Mouse (Mus musculus) hindbrain, embryonic 13.5 days (tissue): Measurements from ENCODE around the gene Gm13290. TPM values are rescaled to one million over a fixed set of nuclear protein-coding genes. Genes with fewer than 3 reads are reported as not detected.
"Not testable (repeated sequence)": the region's sequence is repeated elsewhere in the genome, so short reads cannot be mapped to it uniquely, and the experiment has no call there.

ENCODE experiments used
- ATAC-seq: fragments of 200-750 bp; cut with Nextera tagmentation; 2 replicates; pipeline ENCODE4 v1.8.0; 2017; ENCODE audit warnings: moderate TSS enrichment; ENCODE audit not compliant: low FRiP score
- H3K27ac ChIP-seq: fragments of 300-500 bp; sonication (generic); 2 replicates; pipeline ENCODE4 v1.5.1; 2015; ENCODE audit warnings: inconsistent platforms, mild to moderate bottlenecking, moderate library complexity
- H3K27me3 ChIP-seq: fragments of 300-500 bp; sonication (generic); 2 replicates; pipeline ENCODE4 v1.6.1; 2015; ENCODE audit warnings: mild to moderate bottlenecking, inconsistent platforms
- H3K36me3 ChIP-seq: fragments of 300-500 bp; sonication (generic); 2 replicates; pipeline ENCODE4 v1.6.1; 2015; ENCODE audit warnings: mild to moderate bottlenecking, inconsistent platforms
- H3K4me1 ChIP-seq: fragments of 300-500 bp; sonication (generic); replicated peaks from 2 replicates; pipeline ENCODE4 v1.6.1; 2015; ENCODE audit warnings: inconsistent platforms
- H3K4me2 ChIP-seq: fragments of 300-500 bp; sonication (generic); 2 replicates; pipeline ENCODE4 v1.6.1; 2015; ENCODE audit warnings: inconsistent platforms, mild to moderate bottlenecking, moderate library complexity
- H3K4me3 ChIP-seq: fragments of 300-500 bp; sonication (generic); 2 replicates; pipeline ENCODE4 v1.5.1; 2015; ENCODE audit warnings: mild to moderate bottlenecking, inconsistent platforms
- H3K9ac ChIP-seq: fragments of 300-500 bp; sonication (generic); 2 replicates; pipeline ENCODE4 v1.6.1; 2015; ENCODE audit warnings: mild to moderate bottlenecking, inconsistent platforms
- H3K9me3 ChIP-seq: fragments of 300-500 bp; sonication (generic); 2 replicates; pipeline ENCODE4 v1.6.1; 2016; ENCODE audit warnings: inconsistent platforms
- WGBS: fragments of 180-500 bp; shearing (Covaris S2); methylation state at CpG from one replicate; pipeline ENCODE4 v1.1.7; 2015; 5-methylcytosine and 5-hydroxymethylcytosine counted together
- polyA plus RNA-seq: library from polyadenylated mRNA; unstranded; fragments of >200 nt; fragmentation: Nextera tagmentation; extraction: Ambion mirVana; gene quantifications from 2 replicates; pipeline ENCODE4 v1.2.1, GENCODE M21; 2015

Gm13290 gene
- 0.22 TPM in 1 of 2 replicates, not detected in the other for polyA plus RNA-seq

DNA sequence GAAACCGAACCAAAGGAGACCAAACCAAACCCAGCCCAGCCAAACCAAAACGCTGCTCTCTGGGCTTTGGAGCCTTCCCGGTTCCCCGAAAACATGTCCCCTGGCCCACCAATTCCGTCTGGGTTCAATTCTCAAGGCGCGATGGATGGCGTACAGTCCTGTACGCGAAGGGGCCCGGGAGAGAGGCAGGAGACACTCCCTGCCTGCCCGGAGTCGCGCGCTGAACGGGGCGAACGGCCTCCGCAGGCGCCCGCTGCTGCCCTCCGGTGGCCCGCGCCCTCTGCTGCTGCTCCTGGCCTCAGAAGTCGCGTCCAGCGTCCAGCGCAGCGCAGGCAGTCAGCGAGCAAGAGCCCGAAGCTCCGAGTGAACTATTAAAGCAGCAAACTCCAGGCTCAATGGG, at the start of gene Gm13290:
Gene Gm13290 (plus strand): TSS at position 301 of the 400 bp plus-strand sequence.
- not testable (repeated sequence) for H3K9ac ChIP-seq, H3K4me2 ChIP-seq, H3K4me1 ChIP-seq, H3K27ac ChIP-seq, H3K9me3 ChIP-seq, ATAC-seq, H3K36me3 ChIP-seq, H3K27me3 ChIP-seq, H3K4me3 ChIP-seq
- WGBS, result no CpG with 5 or more reads among the region's 32 CpGs

DNA sequence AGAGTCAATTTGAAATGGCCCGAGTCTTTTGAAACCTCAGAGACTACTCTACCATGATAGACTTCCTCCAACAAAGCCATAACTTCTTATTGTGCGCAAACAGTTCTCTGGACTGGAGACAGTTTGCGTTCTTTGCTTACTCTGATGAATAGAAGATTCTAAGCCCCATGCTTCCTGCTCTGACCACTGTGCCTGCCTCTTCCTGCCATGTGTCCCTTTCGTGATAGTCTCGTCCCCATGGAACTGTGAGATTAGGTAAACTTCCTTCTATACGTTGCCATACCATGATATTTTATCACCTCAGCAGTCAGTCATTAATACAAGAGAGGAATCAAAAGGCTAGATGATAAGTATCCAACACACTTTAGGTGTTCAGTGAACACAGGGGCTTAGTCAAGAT, 46.9 kb upstream of the Gm13290 start:
- Histone ChIP-seq H3K4me2 (no peak overlapping the region), H3K9me3 (no peaks in the 10 kb centered on the region), H3K27me3 (no peaks in the 10 kb centered on the region), H3K36me3 (no peaks in the 10 kb centered on the region), H3K4me1 (no peaks in the 10 kb centered on the region), H3K9ac (no peak overlapping the region), H3K4me3 (no peak overlapping the region), H3K27ac (no peak overlapping the region)
- no peak for ATAC-seq
- WGBS, result 79% methylated on average over 6 of the region's 6 CpGs

DNA sequence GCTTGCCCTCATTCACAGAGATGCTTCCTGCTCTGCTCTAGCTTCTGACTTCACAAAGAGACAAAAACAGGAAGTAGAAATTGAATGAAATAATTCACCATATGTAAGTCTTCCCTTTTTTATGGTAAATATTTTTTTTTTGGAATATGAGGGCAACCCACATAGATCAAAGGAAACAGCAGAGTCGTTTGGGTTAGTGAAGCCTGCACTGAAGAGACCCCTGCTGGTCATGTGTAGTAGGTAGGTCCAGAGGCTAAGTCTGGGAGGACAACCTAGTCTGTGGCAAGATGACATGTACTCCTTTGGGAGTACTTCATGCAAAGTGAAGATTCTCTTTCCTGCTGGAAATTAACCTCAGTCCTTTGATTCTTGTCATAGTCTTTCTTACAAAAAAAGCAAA, 46.3 kb upstream of the Gm13290 start:
- Histone ChIP-seq H3K36me3 (no peaks in the 10 kb centered on the region), H3K4me1 (no peaks in the 10 kb centered on the region), H3K27ac (no peak overlapping the region), H3K9me3 (no peaks in the 10 kb centered on the region), H3K4me3 (no peak overlapping the region), H3K9ac (no peak overlapping the region), H3K27me3 (no peaks in the 10 kb centered on the region), H3K4me2 (no peak overlapping the region)
- 0% methylated on average over 1 of the region's 1 CpGs for WGBS
- no peak for ATAC-seq

DNA sequence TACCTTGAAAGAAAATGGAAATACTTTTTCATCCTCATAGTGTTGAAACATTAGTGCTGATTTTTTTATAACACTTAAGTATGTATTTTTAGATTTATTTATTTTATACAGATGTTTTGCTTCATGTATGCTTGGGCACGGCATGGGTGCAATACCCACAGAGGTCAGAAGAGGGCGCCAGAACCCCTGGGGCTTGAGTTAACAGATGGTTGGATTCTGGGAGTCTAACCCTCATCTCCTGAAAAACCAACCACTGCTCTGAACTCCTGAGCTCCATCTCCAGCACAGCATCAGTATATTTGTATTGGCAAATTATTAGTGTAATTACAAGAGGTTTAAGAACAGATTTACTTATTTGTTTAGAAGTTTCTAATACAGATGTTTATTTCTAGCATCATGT, 35.2 kb upstream of the Gm13290 start:
- no peak for ATAC-seq
- no peak overlapping the region for H3K9ac ChIP-seq
- no peaks in the 10 kb centered on the region for H3K36me3 ChIP-seq
- no peak overlapping the region for H3K4me2 ChIP-seq
- no peak overlapping the region for H3K27ac ChIP-seq
- WGBS, result 5% methylated on average over 2 of the region's 2 CpGs
- no peak overlapping the region for H3K4me3 ChIP-seq
- no peaks in the 10 kb centered on the region for H3K4me1 ChIP-seq
- peaks cover 4% of the 10 kb centered on the region; the same call in 1 of the 2 replicates for H3K27me3 ChIP-seq
- no peaks in the 10 kb centered on the region for H3K9me3 ChIP-seq

DNA sequence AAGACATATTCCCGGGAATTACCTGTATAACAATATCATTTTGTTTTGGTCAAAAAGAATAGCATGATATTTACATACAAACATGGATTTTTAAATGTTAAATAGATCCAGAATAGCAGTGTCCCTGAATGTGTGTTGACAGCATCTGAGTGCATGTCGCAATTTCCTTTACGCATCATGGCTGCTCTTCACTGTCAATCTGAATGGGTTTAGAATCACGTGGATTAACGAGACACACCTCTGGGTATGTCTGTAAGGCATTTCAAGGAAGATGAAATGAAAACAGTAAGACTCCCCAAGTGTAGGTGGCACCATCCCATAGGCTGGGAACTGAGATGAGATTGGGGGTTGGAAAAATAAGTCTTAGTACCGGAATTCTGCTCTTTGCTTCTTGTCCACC, 34.6 kb upstream of the Gm13290 start:
- Histone ChIP-seq H3K4me2 (no peak overlapping the region), H3K4me3 (no peak overlapping the region), H3K4me1 (no peaks in the 10 kb centered on the region), H3K36me3 (no peaks in the 10 kb centered on the region), H3K9me3 (no peaks in the 10 kb centered on the region), H3K27ac (no peak overlapping the region), H3K27me3 (peaks cover 4% of the 10 kb centered on the region; the same call in 1 of the 2 replicates), H3K9ac (no peak overlapping the region)
- ATAC-seq, result no peak
- WGBS, result 90% methylated on average over 6 of the region's 6 CpGs

DNA sequence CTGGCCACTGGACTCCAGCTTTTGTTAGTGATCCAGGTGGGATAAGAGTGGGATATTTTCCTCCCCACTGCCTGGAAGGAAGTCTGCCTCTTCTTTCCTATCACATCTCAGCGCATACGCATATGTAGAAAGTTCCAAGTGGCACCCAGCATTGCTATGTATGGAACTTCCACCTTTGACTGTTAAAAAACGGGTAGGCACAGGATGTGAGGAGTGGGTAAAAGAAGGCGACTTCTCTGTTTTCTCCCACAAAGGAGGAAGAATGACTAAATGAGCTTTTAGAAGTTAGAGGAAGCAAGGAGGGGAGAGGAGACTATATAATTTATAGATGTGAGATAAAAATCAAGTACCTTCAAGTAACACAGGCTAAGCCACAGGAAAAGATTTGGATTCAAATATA, 32.2 kb upstream of the Gm13290 start:
- Histone ChIP-seq H3K4me2 (no peak overlapping the region), H3K9ac (no peak overlapping the region), H3K4me1 (no peaks in the 10 kb centered on the region), H3K4me3 (no peak overlapping the region), H3K36me3 (no peaks in the 10 kb centered on the region), H3K9me3 (no peaks in the 10 kb centered on the region), H3K27ac (no peak overlapping the region), H3K27me3 (no peaks in the 10 kb centered on the region)
- ATAC-seq, result no peak
- 96% methylated on average over 4 of the region's 4 CpGs for WGBS

DNA sequence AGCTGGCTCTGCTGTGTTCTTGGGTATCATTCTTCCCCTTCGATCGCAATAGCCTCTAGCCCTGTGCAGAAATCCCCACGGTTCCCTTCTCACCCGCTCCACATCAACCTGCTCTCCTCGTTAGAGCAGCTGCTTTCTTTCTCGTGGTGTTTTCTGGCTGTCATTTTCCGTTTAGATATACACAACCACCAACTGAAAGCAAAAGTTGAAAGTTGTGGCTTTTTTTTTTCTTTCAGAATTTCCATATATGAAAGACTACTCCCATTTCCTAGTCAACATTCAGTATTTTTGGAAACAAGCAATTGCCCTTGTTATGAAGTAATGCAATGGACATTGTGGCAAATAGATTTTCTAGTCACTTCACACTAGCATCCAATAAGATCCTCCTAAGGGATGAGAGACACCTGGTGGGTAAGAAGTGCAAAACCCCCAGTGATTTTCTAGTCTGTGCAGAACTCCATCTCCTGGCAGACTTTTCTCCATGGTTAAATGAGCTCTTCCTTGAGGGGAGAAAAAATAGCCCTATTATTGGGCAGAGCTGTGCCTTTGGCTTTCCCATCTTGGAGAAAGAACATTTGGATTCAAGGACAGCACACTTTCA, 30.8 kb upstream of the Gm13290 start:
- H3K9me3 ChIP-seq, result no peaks in the 10 kb centered on the region

DNA sequence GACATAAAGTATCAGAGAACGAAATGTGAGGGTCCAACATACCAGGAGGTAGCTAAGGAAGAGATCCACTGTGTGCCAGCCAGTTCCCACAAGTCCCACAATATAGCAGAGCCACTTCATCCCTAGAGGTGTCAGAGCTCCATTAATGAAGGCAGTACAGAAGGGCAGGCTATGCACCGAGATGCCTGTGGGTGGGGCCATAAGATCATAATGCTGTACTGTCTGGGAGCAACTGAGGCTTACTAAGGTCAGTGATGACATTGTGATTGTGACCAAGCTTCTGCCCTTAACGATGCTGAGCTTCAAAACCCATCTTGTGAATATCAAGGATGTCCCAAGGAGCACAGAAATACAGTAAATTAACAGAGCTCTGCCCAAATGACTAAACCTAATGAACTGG, 29.4 kb upstream of the Gm13290 start:
- no peak overlapping the region for H3K4me3 ChIP-seq
- H3K27ac ChIP-seq, result no peak overlapping the region
- H3K9me3 ChIP-seq, result no peaks in the 10 kb centered on the region
- no peaks in the 10 kb centered on the region for H3K4me1 ChIP-seq
- H3K36me3 ChIP-seq, result no peaks in the 10 kb centered on the region
- no peak overlapping the region for H3K4me2 ChIP-seq
- H3K9ac ChIP-seq, result no peak overlapping the region
- WGBS, result 72% methylated on average over 3 of the region's 3 CpGs
- no peak for ATAC-seq
- H3K27me3 ChIP-seq, result no peaks in the 10 kb centered on the region

More for the DNA sequence above, 30.8 kb upstream of the Gm13290 start:
- WGBS, result 88% methylated on average over 7 of the region's 7 CpGs
- H3K9ac ChIP-seq, result no peak overlapping the region
- no peaks in the 10 kb centered on the region for H3K36me3 ChIP-seq
- no peak overlapping the region for H3K4me2 ChIP-seq
- H3K27me3 ChIP-seq, result no peaks in the 10 kb centered on the region
- no peak for ATAC-seq
- no peak overlapping the region for H3K4me3 ChIP-seq
- no peak overlapping the region for H3K27ac ChIP-seq
- no peaks in the 10 kb centered on the region for H3K4me1 ChIP-seq

DNA sequence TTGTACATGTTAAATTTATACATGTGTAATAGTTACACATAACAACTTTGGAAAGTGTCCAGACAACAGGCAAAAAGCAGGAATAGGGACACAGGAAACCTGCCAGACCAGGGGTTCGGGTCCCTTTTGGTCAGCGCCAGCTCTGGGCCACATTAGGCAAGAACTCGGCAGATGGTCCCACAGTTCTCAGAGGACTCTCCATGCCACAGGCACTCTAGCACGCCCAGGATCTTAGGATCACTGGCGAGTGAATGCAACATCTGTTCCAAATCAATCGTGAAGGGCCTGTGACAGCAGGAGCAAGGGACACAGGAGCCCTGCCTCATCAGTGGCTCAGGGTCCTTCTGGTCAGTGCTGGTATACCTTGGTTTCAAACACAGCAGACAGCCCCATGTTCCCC, 23.7 kb upstream of the Gm13290 start:
- no peaks in the 10 kb centered on the region for H3K9me3 ChIP-seq
- no peak for ATAC-seq
- no peak overlapping the region for H3K9ac ChIP-seq
- no peak overlapping the region for H3K4me2 ChIP-seq
- H3K36me3 ChIP-seq, result no peaks in the 10 kb centered on the region
- H3K4me3 ChIP-seq, result no peak overlapping the region
- H3K27me3 ChIP-seq, result no peaks in the 10 kb centered on the region
- 62% methylated on average over 6 of the region's 6 CpGs for WGBS
- no peak overlapping the region for H3K27ac ChIP-seq
- H3K4me1 ChIP-seq, result no peaks in the 10 kb centered on the region

DNA sequence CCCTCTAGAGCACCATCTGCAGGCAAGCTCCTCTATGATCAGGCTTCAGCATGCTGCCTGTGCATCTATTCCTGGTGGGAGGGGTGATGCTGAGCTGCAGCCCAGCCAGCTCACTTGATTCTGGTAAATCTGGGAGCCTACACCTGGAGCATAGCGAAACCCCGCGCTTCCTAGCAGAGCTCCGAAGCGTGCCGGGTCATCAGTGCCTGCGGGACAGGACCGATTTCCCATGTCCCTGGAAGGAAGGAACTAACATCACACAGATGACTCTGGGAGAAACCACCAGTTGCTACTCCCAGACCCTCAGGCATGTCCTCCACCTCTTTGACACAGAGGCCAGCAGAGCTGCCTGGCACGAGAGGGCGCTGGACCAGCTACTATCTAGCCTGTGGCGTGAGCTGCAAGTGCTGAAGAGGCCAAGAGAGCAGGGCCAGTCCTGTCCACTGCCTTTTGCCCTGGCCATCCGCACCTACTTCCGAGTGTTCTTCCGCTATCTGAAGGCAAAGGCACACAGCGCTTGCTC, 18.8 kb upstream of the Gm13290 start, which contains the start of gene Gm13271:
Gene Gm13271 (plus strand): TSS at position 51 of the 523 bp plus-strand sequence.
- not testable (repeated sequence) for H3K4me3 ChIP-seq, ATAC-seq, H3K4me2 ChIP-seq, H3K9me3 ChIP-seq, H3K9ac ChIP-seq, H3K27ac ChIP-seq, H3K4me1 ChIP-seq, H3K27me3 ChIP-seq, H3K36me3 ChIP-seq
- 79% methylated on average over 15 of the region's 15 CpGs for WGBS

DNA sequence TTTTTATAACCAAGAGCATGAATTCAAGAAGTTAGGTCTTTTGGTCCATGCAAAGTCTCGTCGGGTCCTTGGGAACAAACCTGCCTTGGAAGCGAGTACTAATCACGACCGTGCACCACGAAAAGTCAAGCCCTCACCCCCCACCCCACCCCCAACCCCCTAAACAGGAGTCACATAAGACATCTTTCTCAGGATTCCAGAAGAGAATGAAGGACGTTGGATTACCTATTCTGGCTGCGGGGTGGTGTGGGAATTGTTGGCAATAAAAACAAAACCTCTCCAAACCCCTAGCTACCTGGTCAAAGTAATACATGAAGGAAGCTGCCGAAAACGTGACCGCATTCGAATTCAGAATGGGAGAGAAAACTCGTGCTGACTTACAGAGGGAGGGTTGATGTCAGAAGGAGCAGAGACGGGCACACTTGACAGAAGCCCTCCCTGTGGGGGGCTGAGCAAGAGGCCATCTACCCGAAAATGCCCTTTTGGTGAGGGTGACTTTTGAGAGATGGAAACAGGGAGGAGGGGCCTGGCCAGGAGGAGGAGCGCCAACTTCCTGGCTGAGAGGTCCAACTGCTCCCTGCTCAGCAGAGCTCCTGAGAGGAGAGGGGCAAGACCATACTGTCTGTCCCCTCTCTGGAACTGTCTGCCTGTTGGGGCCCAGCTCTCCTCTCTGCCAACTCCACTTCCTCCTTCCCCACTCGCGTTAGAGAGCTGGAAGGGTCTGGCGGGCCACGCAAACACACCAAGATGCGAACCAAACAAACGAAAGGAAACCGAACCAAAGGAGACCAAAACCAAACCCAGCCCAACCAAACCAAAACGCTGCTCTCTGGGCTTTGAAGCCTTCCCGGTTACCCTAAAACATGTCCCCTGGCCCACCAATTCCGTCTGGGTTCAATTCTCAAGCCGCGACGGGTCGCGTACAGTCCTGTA, 16.8 kb upstream of the Gm13290 start:
- Histone ChIP-seq H3K27ac (peak overlapping the region; percentile 78), H3K9ac (peak overlapping the region; percentile 66), H3K4me3 (peak overlapping the region; percentile 45), H3K4me2 (peak overlapping the region; percentile 81)
- 13% methylated on average over 29 of the region's 31 CpGs for WGBS
- not testable (repeated sequence) for H3K9me3 ChIP-seq, H3K36me3 ChIP-seq, H3K4me1 ChIP-seq, ATAC-seq, H3K27me3 ChIP-seq

DNA sequence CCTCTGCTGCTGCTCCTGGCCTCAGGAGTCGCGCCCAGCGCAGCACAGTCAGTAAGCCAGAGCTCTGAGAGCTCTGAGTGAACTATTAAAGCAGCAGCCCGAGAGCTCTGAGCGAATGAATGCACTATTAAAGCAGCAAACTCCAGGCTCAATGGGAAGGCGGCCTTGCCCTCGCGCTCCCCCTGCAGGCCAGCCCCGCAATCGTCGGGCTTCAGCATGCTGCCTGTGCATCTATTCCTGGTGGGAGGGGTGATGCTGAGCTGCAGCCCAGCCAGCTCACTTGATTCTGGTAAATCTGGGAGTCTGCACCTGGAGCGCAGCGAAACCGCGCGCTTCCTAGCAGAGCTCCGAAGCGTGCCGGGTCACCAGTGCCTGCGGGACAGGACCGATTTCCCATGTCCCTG, 16.0 kb upstream of the Gm13290 start:
- not testable (repeated sequence) for H3K4me1 ChIP-seq, H3K36me3 ChIP-seq, H3K9me3 ChIP-seq, H3K27me3 ChIP-seq
- H3K4me3 ChIP-seq, result peak overlapping the region; percentile 45
- peak overlapping the region; percentile 81 for H3K4me2 ChIP-seq
- peak; percentile 100 for ATAC-seq
- H3K27ac ChIP-seq, result peak overlapping the region; percentile 78
- WGBS, result 3% methylated on average over 18 of the region's 21 CpGs
- peak overlapping the region; percentile 66 for H3K9ac ChIP-seq
